Mouse (Mus musculus): ENCODE data around the gene Fmr1.
"Not testable (repeated sequence)": the region's sequence is repeated elsewhere in the genome, so short reads cannot be mapped to it uniquely, and the experiment has no call there.

The Fmr1 gene

DNA sequence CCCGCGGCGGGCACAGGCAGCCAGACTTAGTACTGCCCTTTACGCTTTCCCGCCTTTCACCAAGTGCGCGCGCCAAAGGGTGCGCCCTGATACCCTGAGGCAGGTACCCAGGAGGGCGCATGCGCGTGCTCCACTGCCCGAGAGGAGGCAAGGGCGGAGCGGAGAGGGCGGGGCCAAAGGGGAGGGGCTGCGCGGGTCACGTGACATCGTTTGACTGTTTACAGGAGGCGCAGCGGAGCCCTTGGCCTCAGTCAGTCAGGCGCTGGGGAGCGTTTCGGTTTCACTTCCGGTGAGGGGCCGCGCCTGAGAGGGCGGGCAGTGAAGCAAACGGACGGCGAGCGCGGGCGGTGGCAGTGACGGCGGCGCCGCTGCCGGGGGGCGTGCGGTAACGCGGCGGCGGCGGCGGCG lies at the start of gene Fmr1:
TSS of gene Fmr1 (plus strand) at position 209 of the 408 bp plus-strand sequence.
- peak; percentile 92 to 96 for DNase-seq

DNA sequence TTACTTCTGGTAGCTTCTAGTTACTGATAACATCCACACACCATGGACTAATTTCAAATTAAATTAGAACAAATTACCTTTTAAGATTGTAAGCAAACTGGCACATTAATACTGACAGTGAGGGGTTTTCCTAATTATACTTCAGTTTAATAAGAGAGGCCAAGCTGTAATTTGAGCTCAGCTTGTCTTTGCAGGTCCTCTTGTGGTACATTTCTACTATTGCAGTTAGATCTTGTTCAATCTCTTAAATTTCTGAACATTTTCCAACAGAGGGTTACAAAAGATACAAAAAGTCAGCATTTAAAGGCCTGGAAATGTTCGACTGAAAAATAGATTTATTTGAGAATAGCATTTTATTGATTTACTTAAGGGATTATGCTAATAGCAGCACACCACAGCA lies 36.7 kb upstream of the Fmr1 start:
- no peak for DNase-seq

DNA sequence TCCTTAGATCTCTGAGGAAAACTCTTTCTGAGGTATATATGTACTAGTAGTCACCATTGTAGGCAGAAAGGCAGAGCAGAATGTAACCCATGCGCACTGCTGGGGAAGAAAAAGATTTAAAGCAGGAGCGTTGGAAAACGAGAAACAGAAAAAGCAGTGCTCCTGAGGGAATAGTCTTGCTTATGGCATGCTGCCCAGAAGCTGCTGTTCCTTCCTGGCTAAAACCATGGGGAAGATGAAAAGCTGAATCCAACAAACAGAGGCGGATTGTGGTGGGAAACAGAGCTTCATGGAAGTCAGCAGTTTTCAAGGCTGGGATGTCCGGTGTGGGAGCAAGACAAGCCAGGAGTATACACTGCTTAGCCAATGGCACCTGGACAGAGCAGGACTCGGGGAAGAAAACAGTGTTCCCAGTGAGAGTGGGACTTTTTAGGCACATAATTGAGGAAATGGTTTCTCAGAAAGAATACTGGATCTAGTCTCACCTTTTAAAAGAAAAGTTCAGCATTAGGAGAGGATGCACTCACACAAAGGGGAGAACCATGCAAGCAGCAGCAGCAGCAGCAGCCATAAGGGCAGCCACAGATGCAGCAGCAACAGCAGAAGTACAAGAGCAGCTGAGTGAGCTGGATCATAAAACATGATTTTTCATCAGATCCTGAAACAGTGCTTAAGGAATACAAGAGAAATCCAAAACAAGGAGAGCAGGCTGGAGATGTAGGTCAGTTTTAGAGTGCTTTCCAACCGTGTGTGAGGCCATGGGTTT lies 33.0 kb upstream of the Fmr1 start:
- DNase-seq: no peak

DNA sequence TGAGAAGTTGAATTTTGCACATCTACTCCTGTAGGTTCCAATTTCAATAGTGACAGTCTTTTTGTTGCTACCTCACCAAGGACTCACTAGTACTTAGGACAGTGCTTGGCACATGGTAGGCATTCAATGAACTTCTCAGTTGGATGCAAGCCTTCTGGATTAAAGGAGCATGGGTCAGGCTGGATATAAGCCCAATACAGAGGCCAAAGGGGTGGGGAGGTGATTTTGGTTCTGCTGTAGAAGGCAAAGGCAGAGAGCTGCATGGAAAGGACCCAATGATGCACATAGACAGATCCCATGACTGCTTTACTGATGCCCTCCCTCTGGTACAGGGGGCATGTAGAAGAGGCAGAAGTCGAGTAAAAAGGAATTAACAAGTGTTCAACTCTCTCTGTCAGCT lies 833 bp upstream of the Fmr1 start:
- DNase-seq: no peak

DNA sequence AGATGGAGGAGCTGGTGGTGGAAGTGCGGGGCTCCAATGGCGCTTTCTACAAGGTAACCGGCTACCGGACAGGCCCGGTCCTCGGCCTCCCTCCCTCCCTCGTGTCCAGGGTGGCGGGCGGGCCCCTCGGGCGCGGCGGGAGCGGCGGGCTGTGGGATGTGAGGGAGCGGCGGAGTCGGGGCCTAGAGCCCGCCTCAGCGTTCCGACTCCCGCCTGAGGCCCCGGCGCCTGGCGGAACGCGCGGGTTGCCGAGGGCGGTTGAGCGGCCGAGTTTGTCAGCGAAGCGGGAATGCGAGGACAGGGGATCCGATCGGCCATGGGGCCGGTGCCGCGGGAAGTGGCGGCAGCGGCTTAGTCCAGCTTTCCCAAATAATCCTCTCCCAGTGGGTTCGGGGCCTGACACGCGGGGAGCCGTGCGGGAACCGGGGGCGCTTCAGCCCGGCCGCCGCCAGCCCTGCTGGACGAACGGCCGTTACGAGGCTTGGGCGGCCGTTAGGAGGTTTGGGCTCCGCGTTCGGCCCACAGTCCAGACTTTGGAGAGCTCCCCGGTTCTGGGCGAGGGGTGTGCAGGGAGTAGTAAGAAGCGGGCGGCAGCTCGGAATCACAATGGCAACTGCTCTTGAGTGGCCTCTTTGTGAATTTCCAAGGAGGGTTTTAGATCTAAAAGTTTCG lies 610 bp downstream of the Fmr1 start:
- DNase-seq: no peak

DNA sequence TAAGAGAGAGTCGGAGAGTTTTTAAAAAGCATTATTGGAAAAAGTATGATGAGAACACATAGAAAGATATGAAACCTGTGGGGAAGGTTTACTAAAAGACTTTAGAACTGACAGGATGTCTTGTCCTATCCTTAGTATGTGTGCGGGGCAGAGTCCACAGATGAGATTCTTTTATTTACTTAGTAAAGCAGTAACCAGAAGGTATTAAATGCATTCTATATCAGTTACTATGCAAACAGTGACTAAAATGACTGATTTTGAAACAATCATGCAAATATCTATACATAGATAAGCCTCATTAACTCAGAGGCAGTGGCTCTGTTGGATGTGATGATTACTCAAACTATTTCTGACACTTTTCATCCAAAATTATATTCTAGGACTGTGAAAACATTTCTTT lies 6.4 kb downstream of the Fmr1 start:
- DNase-seq: no peak

DNA sequence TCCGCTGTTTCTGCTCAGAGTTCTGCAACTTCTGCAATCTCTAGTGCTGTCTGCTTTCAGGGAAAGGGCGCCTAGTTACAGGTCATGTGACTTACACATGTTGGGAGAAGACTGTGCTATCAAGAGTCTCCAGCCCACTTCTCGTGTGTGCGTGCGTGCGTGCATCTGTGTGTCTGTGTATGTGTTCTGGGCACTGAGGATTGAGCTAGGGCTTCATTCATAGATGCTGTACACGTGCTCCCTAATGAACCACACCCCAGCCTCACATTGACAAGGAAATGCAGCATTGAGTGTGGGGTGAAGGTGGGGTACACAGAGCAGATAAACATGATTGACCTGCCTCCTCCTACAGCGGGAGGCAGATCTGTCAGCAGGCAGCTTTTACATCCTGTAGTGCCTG lies 13.6 kb downstream of the Fmr1 start:
- DNase-seq: not testable (repeated sequence)

DNA sequence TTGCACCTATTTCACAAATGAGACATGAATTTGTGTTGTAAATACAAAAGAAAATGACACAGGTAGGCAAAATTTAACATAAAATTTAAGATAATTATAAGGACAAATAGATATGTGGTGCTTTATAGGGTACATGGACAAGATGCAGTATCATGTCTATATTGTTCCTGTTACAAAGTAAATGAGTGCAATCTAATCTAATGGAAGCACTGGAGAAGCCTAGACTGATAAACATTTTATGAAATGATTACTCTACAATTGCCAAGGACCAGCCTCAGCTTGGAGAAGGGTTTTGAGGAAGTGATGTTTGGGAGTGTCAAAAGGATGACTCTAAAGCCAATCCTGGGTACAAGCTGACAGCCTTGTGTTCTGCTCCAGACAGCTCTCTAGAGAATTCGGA lies 58.6 kb downstream of the Fmr1 start:
- no peak for DNase-seq

DNA sequence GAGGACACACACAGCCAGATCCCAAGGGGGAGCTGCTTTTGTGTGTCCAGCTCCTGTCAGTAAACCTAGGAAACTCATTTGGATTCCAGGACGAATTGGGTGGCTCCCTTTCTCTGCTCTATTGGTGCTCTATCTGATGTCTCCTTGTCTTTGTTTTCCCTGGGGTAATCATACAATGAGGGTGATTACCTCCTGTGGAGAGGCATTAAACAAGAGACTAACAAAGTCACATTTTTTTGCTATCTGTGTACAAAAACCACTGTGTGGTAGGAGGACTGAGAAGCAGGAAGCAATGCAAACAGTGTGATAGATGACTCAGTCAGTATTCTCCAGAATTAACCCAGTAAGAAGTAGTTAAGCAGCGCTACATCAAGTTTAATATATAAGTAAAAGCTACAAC lies 61.7 kb downstream of the Fmr1 start:
- DNase-seq: no peak

DNA sequence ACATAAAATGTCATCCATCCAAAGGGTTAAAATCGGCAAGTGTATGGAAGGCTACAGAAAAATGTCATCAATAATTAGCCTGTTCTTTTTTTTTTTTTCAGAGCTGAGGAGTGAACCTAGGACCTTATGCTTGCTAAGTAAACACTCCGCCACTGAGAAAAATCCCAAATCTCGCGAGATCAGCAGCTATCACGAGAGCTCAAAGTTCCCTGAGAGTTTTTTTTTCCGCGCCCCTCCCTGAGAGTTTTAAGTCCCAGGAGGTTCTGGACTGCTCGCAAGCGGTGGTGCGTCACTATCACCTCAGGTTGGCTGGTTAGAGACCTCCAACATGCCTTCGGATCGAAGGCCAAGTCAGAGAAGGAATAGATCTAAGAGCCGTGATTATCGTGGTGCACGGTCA lies 83.3 kb downstream of the Fmr1 start, which contains the start of gene Fmr1nb:
TSS of gene Fmr1nb (plus strand) at position 234 of the 400 bp plus-strand sequence.
- DNase-seq: no peak
